Mouse (Mus musculus): ENCODE data around the gene Eif4b.

DNA sequence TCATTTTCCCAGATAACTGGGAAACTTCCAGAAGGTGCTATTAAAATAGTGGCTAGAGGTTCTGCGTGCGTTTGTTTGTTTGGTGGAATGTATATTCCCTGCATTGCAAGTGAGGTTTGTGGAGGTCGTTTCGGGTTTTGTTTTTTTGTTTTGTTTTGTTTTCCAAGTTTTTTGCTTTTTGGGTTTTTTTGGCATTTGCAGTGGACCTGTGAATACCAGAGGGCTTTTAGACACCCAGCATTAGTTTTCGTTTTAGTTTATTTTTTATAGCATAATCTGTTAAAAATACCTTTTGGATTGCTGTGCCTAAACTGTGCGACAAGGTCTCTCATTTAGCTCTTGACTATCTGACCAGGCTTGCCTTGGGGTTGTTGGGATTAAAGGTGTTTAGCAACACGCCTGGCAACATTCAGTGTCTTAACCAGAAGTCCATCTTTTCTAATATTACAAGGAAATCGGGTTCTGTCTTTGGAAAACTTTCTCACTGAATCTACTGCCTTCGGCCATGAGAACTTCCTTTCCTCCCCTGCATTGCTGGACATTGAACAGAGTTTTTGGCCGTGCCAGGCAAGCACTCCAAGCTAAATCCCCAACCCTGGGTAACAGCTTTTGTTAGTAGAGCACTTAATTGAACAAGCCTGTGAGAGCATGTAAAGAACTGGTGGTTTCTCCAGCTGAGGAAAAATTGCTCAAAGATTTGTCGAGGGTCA lies 1.5 kb downstream of the Eif4b start:
- no peak for TF ChIP-seq POLR2A (IDR thresholded peaks at IDR 0.05; ENCODE audit: low read depth, low read length)
- no peak for TF ChIP-seq CTCF (conservative IDR thresholded peaks at IDR 0.05; ENCODE audit: insufficient read depth, insufficient read length, low read depth, low read length)

Data from kidney, adult 2 months (tissue).